Mouse (Mus musculus) lung, postnatal 0 days (tissue): ENCODE results near the gene Fhit.

ENCODE experiments used
- CTCF ChIP-seq: IDR thresholded peaks from 2 replicates; pipeline ENCODE4 v1.5.1; 2016; ENCODE audit warnings: antibody characterized with exemption, mild to moderate bottlenecking
- EP300 ChIP-seq: IDR thresholded peaks from 2 replicates; pipeline ENCODE4 v1.6.1; 2016; ENCODE audit warnings: antibody characterized with exemption, mild to moderate bottlenecking, control low read depth

- TF ChIP-seq CTCF (no peak), EP300 (no peak)
Measured at GRCm38 (mm10) chr14:9634247-9634991, 1527.4 kb downstream of the Fhit start.
